Comparison of ENCODE assay signal across 10 mouse cellular contexts in the genomic region with DNA sequence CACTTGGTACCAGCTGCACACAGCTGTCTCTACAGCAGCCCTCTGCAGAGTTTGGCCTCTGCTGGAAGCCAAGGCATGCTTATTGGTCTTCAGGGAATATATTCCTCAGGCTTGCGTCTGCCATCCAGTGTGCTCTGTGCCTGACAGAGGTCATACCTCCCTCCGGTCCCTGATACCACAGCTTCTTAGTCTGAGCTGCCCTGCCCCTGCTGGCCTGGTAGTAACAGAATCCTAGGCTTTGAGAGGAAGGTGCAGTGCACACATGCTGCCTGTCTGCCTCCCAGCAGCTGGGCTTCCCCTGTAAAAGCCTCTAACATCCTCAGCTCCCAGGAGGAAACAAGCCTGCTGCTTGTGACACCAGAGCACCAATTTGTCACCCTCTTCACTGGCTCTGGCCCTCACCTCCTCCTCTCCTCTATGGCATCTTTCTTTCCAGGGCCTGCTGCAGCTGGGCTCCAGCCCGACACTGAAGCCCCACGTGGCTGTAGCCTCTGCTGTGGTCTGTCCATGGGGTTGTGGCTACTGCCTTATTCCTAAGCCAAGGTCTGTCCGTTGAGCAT.
DNase-seq lines count a peak whose midpoint lies in the region; ATAC-seq and TF ChIP-seq lines count a peak whose summit lies in the region.
"Had no signal": no experiment of that assay in that cellular context is flagged by ENCODE, and none has a peak within 500 bp of the region (broad histone marks: within the 10 kb centered on the region; RNA-seq: fewer than 3 reads in every experiment).

No protein-coding gene starts in this region.

- no peak overlapping the region for H3K4me3 ChIP-seq in heart, postnatal 0 days (ENCODE audit: low read depth, low read length)
- H3K4me3 ChIP-seq in hindbrain, embryonic 16.5 days (ENCODE audit: low read length), result no peak overlapping the region

- no peak for TF ChIP-seq CTCF in heart, postnatal 0 days (IDR thresholded peaks at IDR 0.05; ENCODE audit: low read depth)

- no peak overlapping the region for H3K27ac ChIP-seq in heart, postnatal 0 days (ENCODE audit: low read depth)
- peak overlapping the region; percentile 19; the same call in 1 of the 2 replicates for H3K27ac ChIP-seq in hindbrain, embryonic 16.5 days (ENCODE audit: low read depth, low read length)
- H3K27ac ChIP-seq: liver, embryonic 14.5 days had no signal

- intact Hi-C loops in heart, postnatal 36 days (cut with DNase I), result no loop called here

- H3K9me3 ChIP-seq in heart, postnatal 0 days (replicated peaks; ENCODE audit: control insufficient read depth, low read length), result no peaks in the 10 kb centered on the region
- no peaks in the 10 kb centered on the region for H3K9me3 ChIP-seq in hindbrain, embryonic 16.5 days (ENCODE audit: control insufficient read depth, low read length)
- H3K9me3 ChIP-seq: G1E had no signal

- H3K4me2 ChIP-seq in heart, postnatal 0 days (ENCODE audit: low read depth, low read length), result no peak overlapping the region
- H3K4me2 ChIP-seq in hindbrain, embryonic 16.5 days (ENCODE audit: low read length), result no peak overlapping the region

- DNase-seq in heart, postnatal 0 days (ENCODE audit: low spot score), result no peak
- DNase-seq in heart, postnatal 36 days, result no peak
- peak; percentile 58 for DNase-seq in embryo, embryonic 11 days
- peak; percentile 50 for DNase-seq in neural tube, embryonic 10.5 days (ENCODE audit: extremely low spot score, low spot score)

- H3K4me1 ChIP-seq in heart, postnatal 0 days (ENCODE audit: control insufficient read depth, insufficient read depth), result peaks cover 5% of the 10 kb centered on the region; the same call in 1 of the 2 replicates
- peaks cover 23% of the 10 kb centered on the region for H3K4me1 ChIP-seq in hindbrain, embryonic 16.5 days (ENCODE audit: control insufficient read depth, insufficient read depth, low read depth, low read length)

- peak; percentile 36; the same call in 1 of the 2 replicates for ATAC-seq in heart, postnatal 0 days (ENCODE audit: insufficient read depth, low read depth)
- peak; percentile 51 for ATAC-seq in hindbrain, embryonic 16.5 days
- ATAC-seq in erythroblast, adult 5-6 weeks (replicated peaks; ENCODE audit: low FRiP score, poor library complexity, severe bottlenecking), result no peak
- no peak for ATAC-seq in activated CD4-positive, CD25-positive, alpha-beta regulatory T cell, adult 4 months
- ATAC-seq in erythroid progenitor cell, adult 5-6 weeks (replicated peaks; ENCODE audit: low FRiP score, poor library complexity, severe bottlenecking), result no peak

- H3K27me3 ChIP-seq in heart, postnatal 0 days (ENCODE audit: control insufficient read depth, insufficient read depth, low read length), result no peaks in the 10 kb centered on the region
- no peaks in the 10 kb centered on the region for H3K27me3 ChIP-seq in hindbrain, embryonic 16.5 days (replicated peaks; ENCODE audit: control insufficient read depth, insufficient read depth, low read length)

- H3K9ac ChIP-seq in heart, postnatal 0 days (replicated peaks; ENCODE audit: low read depth, low read length), result no peak overlapping the region
- peak overlapping the region; percentile 24; the same call in 1 of the 2 replicates for H3K9ac ChIP-seq in hindbrain, embryonic 16.5 days (ENCODE audit: low read depth, low read length)
- H3K9ac ChIP-seq: liver, embryonic 14.5 days had no signal

- 30% methylated on average over 5 of the region's 5 CpGs for WGBS in heart, postnatal 0 days
- 24% methylated on average over 5 of the region's 5 CpGs for WGBS in hindbrain, embryonic 16.5 days

- TF ChIP-seq EP300 in heart, postnatal 0 days (IDR thresholded peaks at IDR 0.05; ENCODE audit: low read depth), result no peak

- no peaks in the 10 kb centered on the region for H3K36me3 ChIP-seq in heart, postnatal 0 days (replicated peaks; ENCODE audit: control insufficient read depth, insufficient read depth, low read length)
- H3K36me3 ChIP-seq in hindbrain, embryonic 16.5 days (ENCODE audit: control insufficient read depth, insufficient read depth, low read length), result no peaks in the 10 kb centered on the region
- H3K36me3 ChIP-seq: G1E had no signal

Comparison
In these comparisons a context has a peak if more than half of its experiments do, and no peak if none do; other contexts are left out.
1. ATAC-seq: peak in heart, postnatal 0 days (single experiment) and hindbrain, embryonic 16.5 days (single experiment); none in erythroblast, adult 5-6 weeks (single experiment), activated CD4-positive, CD25-positive, alpha-beta regulatory T cell, adult 4 months (single experiment) and erythroid progenitor cell, adult 5-6 weeks (single experiment).
2. DNase-seq: peak in embryo, embryonic 11 days (single experiment) and neural tube, embryonic 10.5 days (single experiment); none in heart, postnatal 0 days (single experiment) and heart, postnatal 36 days (0 of 2).